Mouse (Mus musculus) hindbrain, embryonic 11.5 days (tissue): ENCODE measurements around the gene Etnppl. TPM values are rescaled to one million over a fixed set of nuclear protein-coding genes. Genes with fewer than 3 reads are reported as not detected.
A peak's percentile ranks its signal among the peaks of the same experiment; 100 is the strongest.

Experiments used
- ATAC-seq: fragments of 200-750 bp; cut with Nextera tagmentation; 2 replicates; pipeline ENCODE4 v1.8.0; 2017; ENCODE audit warnings: mild to moderate bottlenecking, moderate TSS enrichment, moderate library complexity; ENCODE audit not compliant: low FRiP score
- DNase-seq: peaks from one replicate; pipeline ENCODE4 v3.0.0-alpha.2; 2015; ENCODE audit warnings: low spot score
- H3K27ac ChIP-seq: fragments of 300-500 bp; sonication (generic); 2 replicates; pipeline ENCODE4 v1.5.1; 2014; ENCODE audit warnings: mild to moderate bottlenecking, low read depth, low read length
- H3K27me3 ChIP-seq: fragments of 300-500 bp; sonication (generic); 2 replicates; pipeline ENCODE4 v1.6.1; 2014; ENCODE audit warnings: mild to moderate bottlenecking, low read length, moderate library complexity, mixed read lengths; ENCODE audit not compliant: control insufficient read depth, insufficient read depth
- H3K36me3 ChIP-seq: fragments of 300-500 bp; sonication (generic); 2 replicates; pipeline ENCODE4 v1.6.1; 2014; ENCODE audit warnings: mild to moderate bottlenecking, low read length, moderate library complexity, mixed read lengths; ENCODE audit not compliant: control insufficient read depth, insufficient read depth
- H3K4me1 ChIP-seq: fragments of 300-500 bp; sonication (generic); replicated peaks from 2 replicates; pipeline ENCODE4 v1.6.1; 2014; ENCODE audit warnings: low read length, mixed read lengths; ENCODE audit not compliant: control insufficient read depth, insufficient read depth
- H3K4me2 ChIP-seq: fragments of 300-500 bp; sonication (generic); replicated peaks from 2 replicates; pipeline ENCODE4 v1.6.1; 2014; ENCODE audit warnings: mild to moderate bottlenecking, low read depth, low read length
- H3K4me3 ChIP-seq: fragments of 300-500 bp; sonication (generic); 2 replicates; pipeline ENCODE4 v1.5.1; 2014; ENCODE audit warnings: low read depth, low read length
- H3K9ac ChIP-seq: fragments of 300-500 bp; sonication (generic); 2 replicates; pipeline ENCODE4 v1.6.1; 2014; ENCODE audit warnings: low read depth, low read length
- H3K9me3 ChIP-seq: fragments of 300-500 bp; sonication (generic); 2 replicates; pipeline ENCODE4 v1.6.1; 2016; ENCODE audit warnings: low read length; ENCODE audit not compliant: control insufficient read depth
- WGBS: fragments of 180-500 bp; shearing (Covaris S2); extraction: QIAGEN DNeasy Blood & Tissue Kit; methylation state at CpG from one replicate; pipeline ENCODE4 v1.1.7; 2014; 5-methylcytosine and 5-hydroxymethylcytosine counted together
- polyA plus RNA-seq: library from polyadenylated mRNA; unstranded; fragments of >200 nt; fragmentation: Nextera tagmentation; extraction: Ambion mirVana; gene quantifications from 2 replicates; pipeline ENCODE4 v1.2.1, GENCODE M21; 2014

Gene Etnppl
- polyA plus RNA-seq = not detected in 2 replicates

DNA sequence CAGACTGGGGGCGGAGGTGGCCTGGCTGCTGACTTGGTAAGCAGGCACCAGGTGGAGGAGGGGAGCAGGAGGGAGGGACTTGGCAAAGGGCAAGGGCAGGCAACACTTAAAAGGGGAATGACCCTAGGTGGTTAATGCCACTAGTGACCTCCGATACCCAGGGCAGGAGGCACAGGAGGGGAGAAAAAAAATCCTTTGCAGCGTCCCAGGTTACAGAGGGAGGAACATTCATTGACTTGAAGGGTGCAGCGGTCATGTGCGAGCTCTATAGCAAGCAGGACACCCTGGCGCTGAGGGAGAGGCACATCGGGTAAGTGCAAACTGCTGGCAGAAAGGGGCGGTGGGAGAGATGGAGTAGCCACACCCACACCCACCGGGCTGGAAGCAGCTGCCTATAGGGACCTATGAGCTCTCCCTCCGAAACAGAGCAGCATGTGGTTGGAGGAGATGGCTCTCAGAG, at the start of gene Etnppl:
Etnppl (plus strand) TSS at position 10 of the 460 bp plus-strand sequence.
- Histone ChIP-seq H3K9ac (no peak within 1 kb of the TSS), H3K27me3 (no peaks in the 10 kb centered on the region), H3K4me3 (no peak within 1 kb of the TSS), H3K36me3 (no peaks in the 10 kb centered on the region), H3K27ac (no peak within 1 kb of the TSS), H3K4me1 (no peaks in the 10 kb centered on the region), H3K4me2 (peak within 1 kb of the TSS; percentile 26), H3K9me3 (no peaks in the 10 kb centered on the region)
- 0% methylated on average over 10 of the region's 10 CpGs for WGBS
- ATAC-seq (no peak), DNase-seq (peak; percentile 19)

DNA sequence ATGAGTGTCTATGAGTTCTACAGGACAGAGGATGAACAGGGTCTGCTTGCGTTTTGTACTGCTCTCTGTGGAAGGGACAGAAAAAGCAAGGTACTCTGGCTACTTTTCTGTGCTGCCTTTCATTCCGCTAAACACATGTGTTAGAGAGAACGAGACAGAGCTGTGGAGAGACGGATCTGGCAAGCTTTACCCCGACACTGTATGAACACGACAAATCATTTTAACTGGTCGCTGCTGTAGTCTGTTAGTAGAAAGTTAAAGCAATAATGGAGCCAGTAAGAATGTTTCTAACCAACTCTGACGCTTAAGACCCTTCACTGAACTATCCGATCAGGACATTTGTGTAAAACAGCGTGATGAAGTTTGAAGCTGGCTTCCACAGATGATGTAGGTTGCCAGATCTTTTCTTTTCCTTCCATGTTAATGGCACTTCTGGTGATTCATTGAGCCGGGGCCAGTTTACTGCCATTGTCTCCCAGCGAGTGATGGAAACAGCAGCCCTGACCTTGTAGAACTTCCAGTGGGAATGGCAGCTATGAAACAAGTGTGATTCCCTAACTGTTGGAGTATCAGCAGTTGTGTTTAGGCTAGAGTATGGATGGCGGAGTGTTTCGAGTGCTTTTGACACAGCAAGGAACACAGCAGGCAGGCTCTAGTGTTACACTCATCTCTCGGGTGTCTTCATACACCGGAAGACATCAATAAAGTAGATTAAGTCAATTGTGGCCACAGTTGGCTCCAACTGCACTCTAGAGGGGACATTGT, 48.7 kb upstream of the Etnppl start:
- Histone ChIP-seq H3K9me3 (no peaks in the 10 kb centered on the region), H3K4me3 (no peak overlapping the region), H3K9ac (no peak overlapping the region), H3K4me1 (no peaks in the 10 kb centered on the region), H3K27me3 (no peaks in the 10 kb centered on the region), H3K4me2 (no peak overlapping the region), H3K27ac (no peak overlapping the region), H3K36me3 (no peaks in the 10 kb centered on the region)
- ATAC-seq = no peak
- WGBS = 88% methylated on average over 16 of the region's 16 CpGs
- DNase-seq = no peak

DNA sequence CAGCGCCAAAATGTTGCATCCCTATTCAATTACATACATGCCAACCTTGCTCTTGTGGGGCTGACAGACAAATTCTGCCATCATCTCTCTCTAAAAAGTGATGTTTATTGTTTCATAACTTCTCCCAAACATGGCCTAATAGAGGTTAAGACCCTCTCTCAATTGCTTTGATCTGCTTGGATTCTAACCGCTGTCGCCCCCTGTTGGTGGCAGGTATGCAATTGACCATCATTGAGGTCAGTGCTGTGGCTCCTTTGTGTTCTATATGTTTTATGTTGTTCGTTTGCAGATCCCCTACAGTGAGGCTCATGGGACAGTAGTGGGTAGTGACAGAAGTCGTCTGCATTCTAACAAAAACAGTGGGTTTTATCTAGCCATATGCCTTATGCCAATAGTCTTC, 44.0 kb upstream of the Etnppl start:
- Histone ChIP-seq H3K4me2 (no peak overlapping the region), H3K4me1 (no peaks in the 10 kb centered on the region), H3K27me3 (no peaks in the 10 kb centered on the region), H3K9me3 (no peaks in the 10 kb centered on the region), H3K27ac (no peak overlapping the region), H3K36me3 (no peaks in the 10 kb centered on the region), H3K4me3 (no peak overlapping the region), H3K9ac (no peak overlapping the region)
- DNase-seq (no peak), ATAC-seq (no peak)
- WGBS = 67% methylated on average over 5 of the region's 5 CpGs

DNA sequence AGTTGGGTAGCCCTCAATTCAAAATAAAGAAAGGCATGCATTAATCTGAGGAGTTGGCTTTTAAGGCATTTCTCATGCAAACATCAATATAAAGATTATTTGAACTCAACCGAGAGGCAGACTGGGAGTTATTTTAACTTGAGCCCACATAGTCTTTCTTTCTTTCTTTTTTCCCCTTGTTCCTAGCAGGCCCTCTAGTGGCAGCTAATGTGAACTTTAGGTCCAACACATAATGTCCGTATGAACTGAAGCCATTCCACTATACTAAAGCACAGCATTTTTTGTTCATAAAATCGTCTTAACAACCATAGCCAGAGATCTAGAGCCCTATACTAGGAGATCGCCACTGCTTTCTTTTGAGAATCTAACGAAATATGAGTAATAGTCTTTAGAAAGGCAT, 42.6 kb upstream of the Etnppl start:
- ATAC-seq (no peak), DNase-seq (peak; percentile 67)
- Histone ChIP-seq H3K4me2 (no peak overlapping the region), H3K27me3 (no peaks in the 10 kb centered on the region), H3K9me3 (no peaks in the 10 kb centered on the region), H3K9ac (no peak overlapping the region), H3K4me1 (no peaks in the 10 kb centered on the region), H3K36me3 (no peaks in the 10 kb centered on the region), H3K27ac (no peak overlapping the region), H3K4me3 (no peak overlapping the region)
- 33% methylated on average over 5 of the region's 5 CpGs for WGBS

DNA sequence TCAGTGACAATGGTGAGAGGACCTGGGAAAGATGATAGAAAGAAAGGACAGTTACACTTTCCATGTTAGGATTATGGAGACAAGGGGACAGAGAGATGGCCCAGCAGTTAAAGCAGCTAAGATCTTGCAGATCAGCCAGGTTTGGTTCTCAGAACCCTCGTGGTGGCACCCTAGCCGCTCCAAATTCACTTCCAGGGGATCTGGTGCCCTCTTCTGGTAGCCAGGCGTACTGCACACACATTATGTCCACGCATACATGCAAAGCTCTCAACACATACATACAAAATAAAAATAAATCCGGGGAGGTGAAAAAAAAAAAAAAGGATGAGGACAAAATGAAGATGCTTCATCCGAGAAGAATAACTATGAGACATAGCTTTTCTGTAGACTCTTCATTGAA, 40.6 kb upstream of the Etnppl start:
- H3K27me3 ChIP-seq = no peaks in the 10 kb centered on the region
- H3K9ac ChIP-seq = no peak overlapping the region
- H3K4me1 ChIP-seq = no peaks in the 10 kb centered on the region
- no peak overlapping the region for H3K4me3 ChIP-seq
- H3K36me3 ChIP-seq = no peaks in the 10 kb centered on the region
- no peaks in the 10 kb centered on the region for H3K9me3 ChIP-seq
- no peak overlapping the region for H3K4me2 ChIP-seq
- no peak overlapping the region for H3K27ac ChIP-seq
- WGBS = 63% methylated on average over 6 of the region's 6 CpGs
- DNase-seq (peak; percentile 54), ATAC-seq (no peak)

DNA sequence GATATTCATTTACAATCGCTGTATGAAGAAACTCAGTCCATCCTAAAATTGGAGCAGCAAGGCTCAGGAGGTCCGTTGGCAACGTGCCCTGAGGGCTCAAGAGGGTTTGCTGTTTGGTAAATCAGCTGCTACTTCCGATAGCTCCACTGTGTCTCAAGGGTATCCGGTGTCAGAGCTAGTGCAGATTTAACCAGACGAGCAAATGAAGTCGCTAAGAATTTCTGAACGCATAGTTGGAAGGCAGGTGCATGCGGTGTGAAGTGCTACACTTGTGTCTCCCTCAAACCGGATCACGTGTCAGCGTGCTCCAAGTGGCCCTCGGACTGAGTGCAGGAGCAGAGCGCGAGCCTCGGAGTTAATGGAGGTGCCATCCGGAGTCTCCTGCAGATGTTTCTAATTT, 37.7 kb upstream of the Etnppl start:
- DNase-seq = peak; percentile 34
- WGBS = 66% methylated on average over 17 of the region's 17 CpGs
- H3K4me2 ChIP-seq = no peak overlapping the region

DNA sequence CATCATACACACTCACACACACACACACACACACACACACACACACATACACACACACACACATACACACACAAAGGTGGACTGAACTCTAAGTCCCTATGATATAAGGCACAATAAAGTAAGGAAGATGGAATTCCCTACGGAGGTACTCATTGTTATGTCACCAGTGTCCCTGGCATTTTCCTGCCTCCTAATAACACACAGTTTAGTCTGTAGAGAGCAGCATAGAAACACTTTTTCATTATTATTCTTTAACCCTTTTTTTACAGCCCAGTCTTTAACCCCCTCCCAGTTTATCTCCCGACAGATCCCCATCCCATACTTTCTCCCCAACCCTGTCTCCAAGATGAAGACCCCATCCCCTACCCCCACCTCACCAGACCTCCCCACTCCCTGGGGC, 35.7 kb upstream of the Etnppl start:
- no peaks in the 10 kb centered on the region for H3K4me1 ChIP-seq
- H3K9ac ChIP-seq = no peak overlapping the region
- no peaks in the 10 kb centered on the region for H3K36me3 ChIP-seq
- 93% methylated on average over 2 of the region's 2 CpGs for WGBS
- H3K9me3 ChIP-seq = no peaks in the 10 kb centered on the region
- no peak overlapping the region for H3K4me3 ChIP-seq
- no peak for DNase-seq
- H3K27ac ChIP-seq = no peak overlapping the region
- no peak for ATAC-seq
- H3K27me3 ChIP-seq = no peaks in the 10 kb centered on the region
- H3K4me2 ChIP-seq = no peak overlapping the region

More for the DNA sequence above, 37.7 kb upstream of the Etnppl start:
- Histone ChIP-seq H3K4me1 (no peaks in the 10 kb centered on the region), H3K9me3 (no peaks in the 10 kb centered on the region), H3K27ac (no peak overlapping the region), H3K36me3 (no peaks in the 10 kb centered on the region), H3K27me3 (no peaks in the 10 kb centered on the region), H3K4me3 (no peak overlapping the region), H3K9ac (no peak overlapping the region)
- ATAC-seq = no peak

DNA sequence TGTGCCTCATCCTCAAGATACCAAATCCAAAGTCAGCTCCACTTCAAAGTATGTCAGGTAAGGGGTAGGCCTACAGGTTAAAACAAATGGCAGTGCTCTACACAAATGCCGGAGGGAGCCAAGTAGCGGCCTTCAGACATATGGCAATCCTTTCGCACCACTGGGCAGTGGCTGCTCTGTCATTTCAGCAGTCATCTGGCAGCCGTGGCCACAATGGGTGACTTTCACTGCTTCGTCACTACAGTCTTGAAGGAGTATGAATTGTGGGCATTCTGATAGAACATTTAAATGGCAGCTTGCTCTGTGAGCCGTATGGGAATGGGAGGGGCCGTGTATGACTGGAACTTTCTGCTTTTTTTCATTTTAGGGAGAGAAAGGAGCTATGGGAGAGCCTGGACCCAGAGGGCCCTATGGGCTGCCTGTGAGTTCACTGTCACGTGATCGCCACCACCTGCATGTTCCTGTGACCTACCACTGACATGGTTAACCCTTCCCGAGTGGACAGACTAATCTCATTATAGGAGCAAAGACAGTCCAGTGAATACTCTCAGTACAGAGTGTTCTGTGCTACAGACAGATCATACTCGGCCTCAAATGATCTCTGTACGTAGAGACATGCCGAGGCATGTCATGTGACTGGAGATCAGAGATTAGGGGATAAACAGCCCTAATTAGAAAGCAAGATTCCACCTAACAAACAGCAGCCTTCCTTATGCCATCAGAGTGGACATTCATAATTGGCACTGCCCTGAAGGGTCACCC, 34.2 kb upstream of the Etnppl start:
- H3K4me2 ChIP-seq = no peak overlapping the region
- 83% methylated on average over 13 of the region's 13 CpGs for WGBS

More for the DNA sequence above, 34.2 kb upstream of the Etnppl start:
- no peaks in the 10 kb centered on the region for H3K9me3 ChIP-seq
- no peak overlapping the region for H3K9ac ChIP-seq
- no peak for ATAC-seq
- no peaks in the 10 kb centered on the region for H3K27me3 ChIP-seq
- no peaks in the 10 kb centered on the region for H3K36me3 ChIP-seq
- no peaks in the 10 kb centered on the region for H3K4me1 ChIP-seq
- no peak for DNase-seq
- no peak overlapping the region for H3K27ac ChIP-seq
- H3K4me3 ChIP-seq = no peak overlapping the region
